Mouse (Mus musculus) kidney, adult 2 months (tissue): Measurements from ENCODE around the gene Rassf6.

ENCODE experiments used
- CTCF ChIP-seq: fragments of 200-500 bp; conservative IDR thresholded peaks from 2 replicates; pipeline ENCODE4 v1.5.1; 2011; ENCODE audit warnings: low read depth, mild to moderate bottlenecking, control low read depth, low read length, moderate library complexity, mixed read lengths; ENCODE audit not compliant: insufficient read depth, insufficient read length
- POLR2A ChIP-seq: fragments of 200-500 bp; IDR thresholded peaks from one replicate; pipeline ENCODE4 v1.6.1; 2011; ENCODE audit warnings: low read depth, low read length, control low read depth

DNA sequence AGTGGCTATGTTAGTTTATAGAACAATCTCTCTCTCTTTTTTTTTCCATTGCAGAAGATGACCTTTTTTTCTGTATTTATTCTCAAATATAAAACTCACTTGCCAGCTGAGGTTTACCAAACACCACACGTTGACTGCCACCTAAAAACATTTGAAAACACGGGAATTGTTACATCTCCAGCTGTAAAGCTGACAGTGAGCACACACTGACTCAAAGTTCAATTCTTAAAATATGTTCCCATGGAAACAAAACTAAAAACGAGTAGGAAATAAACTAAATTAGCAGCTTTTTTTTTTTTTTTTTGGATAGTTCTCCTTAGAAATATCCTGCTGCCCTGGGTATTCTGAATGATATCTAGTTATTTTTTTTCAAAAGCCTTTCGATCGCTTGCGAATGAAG is 75.3 kb downstream of the Rassf6 start:
- TF ChIP-seq CTCF (no peak), POLR2A (no peak)
